Comparison of ENCODE assay signal across 8 mouse cellular contexts in genomic region chr7:38227900-38228298, GRCm38 (mm10). TPM values are rescaled to one million over a fixed set of nuclear protein-coding genes. Genes with fewer than 3 reads are reported as not detected.
A peak's percentile ranks its signal among the peaks of the same experiment; 100 is the strongest.
DNase-seq lines count a peak whose midpoint lies in the region; ATAC-seq lines count a peak whose summit lies in the region.

TSS of gene Plekhf1 (minus strand) at chr7:38228016.

- H3K36me3 ChIP-seq in forebrain, embryonic 13.5 days (ENCODE audit: poor library complexity, severe bottlenecking) = no peaks in the 10 kb centered on the region
- H3K36me3 ChIP-seq in liver, embryonic 15.5 days (replicated peaks) = no peaks in the 10 kb centered on the region
- H3K36me3 ChIP-seq in neural tube, embryonic 11.5 days (ENCODE audit: control insufficient read depth, insufficient read depth, low read length) = no peaks in the 10 kb centered on the region
- H3K36me3 ChIP-seq in stomach, embryonic 16.5 days (ENCODE audit: control insufficient read depth, insufficient read depth, low read length) = no peaks in the 10 kb centered on the region

- WGBS in forebrain, embryonic 13.5 days = under 1% methylated on average over 36 of the region's 36 CpGs
- under 1% methylated on average over 36 of the region's 36 CpGs for WGBS in liver, embryonic 15.5 days (ENCODE audit: insufficient replicate concordance)
- under 1% methylated on average over 36 of the region's 36 CpGs for whole genome bisulfite sequencing in neural tube, embryonic 11.5 days
- under 1% methylated on average over 36 of the region's 36 CpGs for WGBS in stomach, embryonic 16.5 days

- H3K4me3 ChIP-seq in forebrain, embryonic 13.5 days = peak within 1 kb of the TSS; percentile 52
- peak within 1 kb of the TSS; percentile 62 for H3K4me3 ChIP-seq in liver, embryonic 15.5 days (replicated peaks)
- peak within 1 kb of the TSS; percentile 43 for H3K4me3 ChIP-seq in neural tube, embryonic 11.5 days (ENCODE audit: low read depth, low read length)
- peak within 1 kb of the TSS; percentile 61 for H3K4me3 ChIP-seq in stomach, embryonic 16.5 days (replicated peaks; ENCODE audit: low read length)

- peaks cover 13% of the 10 kb centered on the region for H3K4me1 ChIP-seq in forebrain, embryonic 13.5 days
- H3K4me1 ChIP-seq in liver, embryonic 15.5 days (replicated peaks) = peaks cover 14% of the 10 kb centered on the region
- H3K4me1 ChIP-seq in neural tube, embryonic 11.5 days (ENCODE audit: control insufficient read depth, insufficient read depth, low read length) = no peaks in the 10 kb centered on the region
- H3K4me1 ChIP-seq in stomach, embryonic 16.5 days (ENCODE audit: control insufficient read depth, insufficient read depth, low read length) = 0 out of 2 replicates have a peak, but pooled peaks cover 4% of the 10 kb centered on the region

- peaks cover 18% of the 10 kb centered on the region for H3K27me3 ChIP-seq in forebrain, embryonic 13.5 days
- H3K27me3 ChIP-seq in liver, embryonic 15.5 days = peaks cover 12% of the 10 kb centered on the region; the same call in 1 of the 2 replicates
- no peaks in the 10 kb centered on the region for H3K27me3 ChIP-seq in neural tube, embryonic 11.5 days (ENCODE audit: control insufficient read depth, insufficient read depth, low read length)
- H3K27me3 ChIP-seq in stomach, embryonic 16.5 days (ENCODE audit: control insufficient read depth, insufficient read depth, low read length) = no peaks in the 10 kb centered on the region

- H3K9me3 ChIP-seq in forebrain, embryonic 13.5 days (replicated peaks) = no peaks in the 10 kb centered on the region
- no peaks in the 10 kb centered on the region for H3K9me3 ChIP-seq in liver, embryonic 15.5 days (replicated peaks)
- H3K9me3 ChIP-seq in neural tube, embryonic 11.5 days (ENCODE audit: control insufficient read depth, low read length) = no peaks in the 10 kb centered on the region
- H3K9me3 ChIP-seq in stomach, embryonic 16.5 days (replicated peaks; ENCODE audit: control insufficient read depth, low read length) = no peaks in the 10 kb centered on the region

- H3K9ac ChIP-seq in forebrain, embryonic 13.5 days = peak within 1 kb of the TSS; percentile 64
- H3K9ac ChIP-seq in liver, embryonic 15.5 days = peak within 1 kb of the TSS; percentile 30; the same call in 1 of the 2 replicates
- H3K9ac ChIP-seq in neural tube, embryonic 11.5 days (ENCODE audit: low read length) = peak within 1 kb of the TSS; percentile 45
- peak within 1 kb of the TSS; percentile 72 for H3K9ac ChIP-seq in stomach, embryonic 16.5 days (ENCODE audit: low read length)

- ATAC-seq in cerebellum, adult (ENCODE audit: insufficient number of reproducible peaks, low FRiP score, low TSS enrichment) = peak; percentile 74
- ATAC-seq in forebrain, embryonic 13.5 days = peak; percentile 94
- ATAC-seq in liver, embryonic 15.5 days (ENCODE audit: insufficient read depth) = peak; percentile 90
- peak; percentile 96 for ATAC-seq in neural tube, embryonic 11.5 days (ENCODE audit: insufficient read depth, low FRiP score, low TSS enrichment)
- ATAC-seq in stomach, embryonic 16.5 days (ENCODE audit: insufficient read depth, low FRiP score) = peak; percentile 95

- intact Hi-C loops in heart, postnatal 10 days (cut with DNase I) = loop anchor here (2.0 kb wide), 1 partner anchor 43 kb away; the partner anchor contains the start of gene Pop4

- H3K4me2 ChIP-seq in forebrain, embryonic 13.5 days = peak within 1 kb of the TSS; percentile 89
- peak within 1 kb of the TSS; percentile 84 for H3K4me2 ChIP-seq in liver, embryonic 15.5 days
- peak within 1 kb of the TSS; percentile 66 for H3K4me2 ChIP-seq in neural tube, embryonic 11.5 days (ENCODE audit: low read depth)
- H3K4me2 ChIP-seq in stomach, embryonic 16.5 days (ENCODE audit: low read depth, low read length) = peak within 1 kb of the TSS; percentile 67

- H3K27ac ChIP-seq in forebrain, embryonic 13.5 days = no peak within 1 kb of the TSS
- no peak within 1 kb of the TSS for H3K27ac ChIP-seq in liver, embryonic 15.5 days (replicated peaks)
- no peak within 1 kb of the TSS for H3K27ac ChIP-seq in neural tube, embryonic 11.5 days (ENCODE audit: low read depth, low read length)
- peak within 1 kb of the TSS; percentile 70 for H3K27ac ChIP-seq in stomach, embryonic 16.5 days (ENCODE audit: low read length)

- DNase-seq in ES-CJ7 (ENCODE audit: low read depth, low spot score) = peak; percentile 93
- peak; percentile 96 for DNase-seq in heart, postnatal 10 days
- peak; percentile 97 to 98 for DNase-seq in kidney, postnatal 4 days
- DNase-seq in neural tube, embryonic 11.5 days (ENCODE audit: low spot score) = peak; percentile 94

RNA-seq across cellular contexts. Expression of gene Plekhf1, which starts in this region (rescaled TPM):
- 0.67 and 0.71 TPM in 2 replicates for polyA plus RNA-seq in forebrain, embryonic 13.5 days (2015; fragmentation: Nextera tagmentation; extraction: Ambion mirVana)
- total RNA-seq in heart, postnatal 10 days (2021) = 10 to 100 TPM in 1 of 2 experiments, 1 to 10 TPM in 1; 9.7 to 11.0 TPM
- polyA plus RNA-seq in liver, embryonic 15.5 days (2015; fragmentation: Nextera tagmentation; extraction: Ambion mirVana) = 0.53 and 0.66 TPM in 2 replicates
- polyA plus RNA-seq in neural tube, embryonic 11.5 days (2014; fragmentation: Nextera tagmentation; extraction: Ambion mirVana) = 1.9 and 2.1 TPM in 2 replicates
- polyA plus RNA-seq in stomach, embryonic 16.5 days (2015; fragmentation: Nextera tagmentation; extraction: Ambion mirVana) = 4.0 and 4.1 TPM in 2 replicates

Comparison
In these comparisons a context has a peak if more than half of its experiments do, and no peak if none do; other contexts are left out.
1. Peak in ATAC-seq, H3K4me3 ChIP-seq, H3K9ac ChIP-seq and H3K4me2 ChIP-seq in forebrain, embryonic 13.5 days; RNA of the gene not detected or under 1 TPM.
2. Peak in ATAC-seq, H3K4me3 ChIP-seq, H3K9ac ChIP-seq and H3K4me2 ChIP-seq in liver, embryonic 15.5 days; RNA of the gene not detected or under 1 TPM.